Mouse (Mus musculus): ENCODE results near the gene Slco2a1. TPM values are rescaled to one million over a fixed set of nuclear protein-coding genes. Genes with fewer than 3 reads are reported as not detected.

The Slco2a1 gene
- polyA plus RNA-seq, 1 experiment: 1.9 TPM

- DNase-seq (ENCODE audit: low read depth): no peak
- TF ChIP-seq POLR2A (IDR thresholded peaks at IDR 0.05; ENCODE audit: borderline replicate concordance, extremely low read depth, insufficient read depth, insufficient read length, poor library complexity, severe bottlenecking): no peak
- no peak for TF ChIP-seq CTCF (IDR thresholded peaks at IDR 0.05; ENCODE audit: borderline replicate concordance, extremely low read depth, insufficient read depth, insufficient read length)
These were observed 80.3 kb downstream of the Slco2a1 start for GRCm38 (mm10) chr9:103068769-103069168.

- TF ChIP-seq POLR2A (IDR thresholded peaks at IDR 0.05; ENCODE audit: borderline replicate concordance, extremely low read depth, insufficient read depth, insufficient read length, poor library complexity, severe bottlenecking): no peak
- no peak for TF ChIP-seq CTCF (IDR thresholded peaks at IDR 0.05; ENCODE audit: borderline replicate concordance, extremely low read depth, insufficient read depth, insufficient read length)
- no peak for DNase-seq (ENCODE audit: low read depth)
These were observed 83.2 kb downstream of the Slco2a1 start for GRCm38 (mm10) chr9:103071541-103072203.

- TF ChIP-seq POLR2A (IDR thresholded peaks at IDR 0.05; ENCODE audit: borderline replicate concordance, extremely low read depth, insufficient read depth, insufficient read length, poor library complexity, severe bottlenecking) (no peak), CTCF (IDR thresholded peaks at IDR 0.05; ENCODE audit: borderline replicate concordance, extremely low read depth, insufficient read depth, insufficient read length) (no peak)
These were observed 83.7 kb downstream of the Slco2a1 start for GRCm38 (mm10) chr9:103072204-103072599.

GRCm38 (mm10) chr9:103072926-103073515, 84.5 kb downstream of the Slco2a1 start:
- TF ChIP-seq POLR2A (IDR thresholded peaks at IDR 0.05; ENCODE audit: borderline replicate concordance, extremely low read depth, insufficient read depth, insufficient read length, poor library complexity, severe bottlenecking) (no peak), CTCF (IDR thresholded peaks at IDR 0.05; ENCODE audit: borderline replicate concordance, extremely low read depth, insufficient read depth, insufficient read length) (no peak)

More at GRCm38 (mm10) chr9:103072204-103072599, 83.7 kb downstream of the Slco2a1 start:
- DNase-seq (ENCODE audit: low read depth): no peak

GRCm38 (mm10) chr9:103076836-103077531, 88.5 kb downstream of the Slco2a1 start:
- peak; percentile 69 for DNase-seq (ENCODE audit: low read depth)
- no peak for TF ChIP-seq POLR2A (IDR thresholded peaks at IDR 0.05; ENCODE audit: borderline replicate concordance, extremely low read depth, insufficient read depth, insufficient read length, poor library complexity, severe bottlenecking)
- TF ChIP-seq CTCF (IDR thresholded peaks at IDR 0.05; ENCODE audit: borderline replicate concordance, extremely low read depth, insufficient read depth, insufficient read length): no peak

More at GRCm38 (mm10) chr9:103072926-103073515, 84.5 kb downstream of the Slco2a1 start:
- DNase-seq (ENCODE audit: low read depth): no peak

- DNase-seq (ENCODE audit: low read depth): no peak
- no peak for TF ChIP-seq POLR2A (IDR thresholded peaks at IDR 0.05; ENCODE audit: borderline replicate concordance, extremely low read depth, insufficient read depth, insufficient read length, poor library complexity, severe bottlenecking)
- no peak for TF ChIP-seq CTCF (IDR thresholded peaks at IDR 0.05; ENCODE audit: borderline replicate concordance, extremely low read depth, insufficient read depth, insufficient read length)
These were observed 89.7 kb downstream of the Slco2a1 start for GRCm38 (mm10) chr9:103078194-103078691.

- DNase-seq (ENCODE audit: low read depth): no peak
- TF ChIP-seq CTCF (IDR thresholded peaks at IDR 0.05; ENCODE audit: borderline replicate concordance, extremely low read depth, insufficient read depth, insufficient read length): no peak
These were observed 91.7 kb downstream of the Slco2a1 start for GRCm38 (mm10) chr9:103080211-103080610.

- DNase-seq (ENCODE audit: low read depth): no peak
- no peak for TF ChIP-seq CTCF (IDR thresholded peaks at IDR 0.05; ENCODE audit: borderline replicate concordance, extremely low read depth, insufficient read depth, insufficient read length)
- TF ChIP-seq POLR2A (IDR thresholded peaks at IDR 0.05; ENCODE audit: borderline replicate concordance, extremely low read depth, insufficient read depth, insufficient read length, poor library complexity, severe bottlenecking): no peak
These were observed 93.9 kb downstream of the Slco2a1 start for GRCm38 (mm10) chr9:103082246-103082975.

GRCm38 (mm10) chr9:103083405-103083804, 94.9 kb downstream of the Slco2a1 start:
- TF ChIP-seq POLR2A (IDR thresholded peaks at IDR 0.05; ENCODE audit: borderline replicate concordance, extremely low read depth, insufficient read depth, insufficient read length, poor library complexity, severe bottlenecking) (no peak), CTCF (IDR thresholded peaks at IDR 0.05; ENCODE audit: borderline replicate concordance, extremely low read depth, insufficient read depth, insufficient read length) (no peak)
- DNase-seq (ENCODE audit: low read depth): no peak

GRCm38 (mm10) chr9:103086736-103087135, 98.2 kb downstream of the Slco2a1 start:
- DNase-seq (ENCODE audit: low read depth): peak; percentile 28
- TF ChIP-seq POLR2A (IDR thresholded peaks at IDR 0.05; ENCODE audit: borderline replicate concordance, extremely low read depth, insufficient read depth, insufficient read length, poor library complexity, severe bottlenecking) (no peak), CTCF (IDR thresholded peaks at IDR 0.05; ENCODE audit: borderline replicate concordance, extremely low read depth, insufficient read depth, insufficient read length) (no peak)

- TF ChIP-seq POLR2A (IDR thresholded peaks at IDR 0.05; ENCODE audit: borderline replicate concordance, extremely low read depth, insufficient read depth, insufficient read length, poor library complexity, severe bottlenecking) (no peak), CTCF (IDR thresholded peaks at IDR 0.05; ENCODE audit: borderline replicate concordance, extremely low read depth, insufficient read depth, insufficient read length) (no peak)
These were observed 98.8 kb downstream of the Slco2a1 start for GRCm38 (mm10) chr9:103087301-103087700.

More at GRCm38 (mm10) chr9:103087301-103087700, 98.8 kb downstream of the Slco2a1 start:
- no peak for DNase-seq (ENCODE audit: low read depth)

All from brain, embryonic 14.5 days (tissue).